Mouse (Mus musculus) lung, postnatal 10 days (tissue): ENCODE measurements around the gene Gdpd3.
"Not testable (repeated sequence)": the region's sequence is repeated elsewhere in the genome, so short reads cannot be mapped to it uniquely, and the experiment has no call there.

ENCODE experiments used
- DNase-seq: peaks from one replicate; pipeline ENCODE4 v3.0.0; 2021

Gene Gdpd3

GRCm38 (mm10) chr7:126761529-126762067, 4.5 kb upstream of the Gdpd3 start:
- no peak for DNase-seq

GRCm38 (mm10) chr7:126762471-126763008, 3.6 kb upstream of the Gdpd3 start:
- no peak for DNase-seq

GRCm38 (mm10) chr7:126765540-126765939, 594 bp upstream of the Gdpd3 start:
- no peak for DNase-seq

DNA sequence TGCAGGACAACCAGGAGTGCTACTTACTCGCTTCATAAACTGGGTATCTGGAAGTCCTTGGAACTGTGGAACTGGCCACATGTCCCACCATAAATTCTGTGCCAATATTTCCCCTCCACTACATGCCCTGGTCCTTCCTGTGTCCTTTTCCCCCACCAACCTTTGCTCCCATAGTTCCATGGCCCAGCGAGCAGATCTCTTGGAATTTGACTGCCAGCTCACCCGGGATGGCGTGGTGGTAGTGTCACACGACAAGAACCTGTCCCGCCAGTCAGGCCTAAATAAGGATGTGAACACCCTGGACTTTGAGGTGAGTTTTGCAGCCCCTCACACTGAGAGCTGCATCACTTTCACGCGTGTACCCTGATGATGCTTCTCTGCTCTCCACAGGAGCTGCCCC, 867 bp downstream of the Gdpd3 start:
- no peak for DNase-seq

- no peak for DNase-seq
These were observed 4.7 kb downstream of the Gdpd3 start for GRCm38 (mm10) chr7:126770784-126771183.

DNA sequence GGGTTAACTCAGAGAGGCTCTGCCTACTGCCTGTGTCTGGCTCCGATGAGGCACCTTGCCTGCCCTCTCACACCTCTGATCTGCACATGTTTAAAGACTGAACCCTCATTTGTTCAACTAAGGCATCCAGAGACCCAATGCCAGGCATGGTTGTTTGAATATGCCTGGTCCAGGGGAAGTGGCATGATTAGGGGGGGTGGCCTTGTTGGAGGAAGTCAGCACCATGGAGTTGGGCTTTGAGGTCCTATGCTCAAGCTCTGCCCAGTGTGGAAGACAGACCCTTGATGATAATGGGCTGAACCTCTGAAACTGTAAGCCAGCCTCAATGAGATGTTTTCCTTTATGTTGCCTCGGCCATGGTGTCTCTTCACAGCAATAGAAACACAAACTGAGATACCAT, 7.2 kb downstream of the Gdpd3 start:
- no peak for DNase-seq

DNA sequence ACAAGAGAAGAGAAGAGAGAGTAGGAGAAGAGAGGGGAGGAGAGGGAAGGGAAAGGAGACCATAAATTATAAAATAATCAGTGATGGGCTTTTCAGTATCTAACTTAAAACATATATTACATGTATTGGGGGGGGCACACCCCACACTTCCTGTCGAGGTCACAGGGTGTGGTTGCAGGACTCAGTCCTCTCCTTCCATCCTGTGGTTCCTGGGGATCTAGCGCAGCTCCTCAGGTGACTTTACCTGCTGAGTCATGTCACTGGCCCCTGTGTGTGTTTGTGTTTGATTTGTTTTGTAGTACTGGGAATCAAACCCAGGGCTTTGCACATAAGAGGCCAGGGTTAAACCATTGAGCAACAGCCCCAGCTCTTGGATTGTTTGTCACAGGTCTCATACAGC, 8.3 kb downstream of the Gdpd3 start:
- no peak for DNase-seq

- DNase-seq = no peak
These were observed 9.2 kb downstream of the Gdpd3 start for GRCm38 (mm10) chr7:126775185-126775977.

- no peak for DNase-seq
These were observed 9.8 kb downstream of the Gdpd3 start for GRCm38 (mm10) chr7:126775978-126776234.

- peak; percentile 97 for DNase-seq
These were observed 10.5 kb downstream of the Gdpd3 start, which contains the start of gene Ypel3 for GRCm38 (mm10) chr7:126776598-126777057. Gene Ypel3, plus strand, starts transcription at chr7:126776955.

GRCm38 (mm10) chr7:126777476-126777875, 11.3 kb downstream of the Gdpd3 start:
- no peak for DNase-seq

DNA sequence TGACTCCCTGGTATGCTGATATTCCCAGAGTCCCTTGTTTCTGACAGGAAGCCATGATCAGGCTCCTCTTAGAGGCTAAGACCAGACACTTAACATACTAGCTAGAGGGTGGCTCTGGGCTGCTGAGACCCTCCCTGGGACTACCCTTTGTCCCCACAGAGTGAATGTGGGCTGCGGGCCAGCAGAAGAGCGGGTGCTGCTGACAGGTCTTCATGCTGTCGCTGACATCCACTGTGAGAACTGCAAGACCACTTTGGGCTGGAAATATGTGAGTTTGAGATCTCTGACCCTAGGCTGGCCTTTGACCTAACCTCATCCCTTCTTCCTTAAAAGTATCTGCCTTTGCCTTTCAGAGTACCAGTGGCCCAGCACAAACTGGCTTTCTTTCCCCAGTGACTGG, 12.0 kb downstream of the Gdpd3 start:
- DNase-seq = no peak

GRCm38 (mm10) chr7:126779101-126779500, 13.0 kb downstream of the Gdpd3 start:
- not testable (repeated sequence) for DNase-seq

- DNase-seq = peak; percentile 93
These were observed 14.1 kb downstream of the Gdpd3 start for GRCm38 (mm10) chr7:126779983-126780970.

- peak; percentile 64 for DNase-seq
These were observed 15.0 kb downstream of the Gdpd3 start, which contains the start of gene Tbx6 for GRCm38 (mm10) chr7:126780971-126781635. Gene Tbx6, plus strand, starts transcription at chr7:126781483.

DNA sequence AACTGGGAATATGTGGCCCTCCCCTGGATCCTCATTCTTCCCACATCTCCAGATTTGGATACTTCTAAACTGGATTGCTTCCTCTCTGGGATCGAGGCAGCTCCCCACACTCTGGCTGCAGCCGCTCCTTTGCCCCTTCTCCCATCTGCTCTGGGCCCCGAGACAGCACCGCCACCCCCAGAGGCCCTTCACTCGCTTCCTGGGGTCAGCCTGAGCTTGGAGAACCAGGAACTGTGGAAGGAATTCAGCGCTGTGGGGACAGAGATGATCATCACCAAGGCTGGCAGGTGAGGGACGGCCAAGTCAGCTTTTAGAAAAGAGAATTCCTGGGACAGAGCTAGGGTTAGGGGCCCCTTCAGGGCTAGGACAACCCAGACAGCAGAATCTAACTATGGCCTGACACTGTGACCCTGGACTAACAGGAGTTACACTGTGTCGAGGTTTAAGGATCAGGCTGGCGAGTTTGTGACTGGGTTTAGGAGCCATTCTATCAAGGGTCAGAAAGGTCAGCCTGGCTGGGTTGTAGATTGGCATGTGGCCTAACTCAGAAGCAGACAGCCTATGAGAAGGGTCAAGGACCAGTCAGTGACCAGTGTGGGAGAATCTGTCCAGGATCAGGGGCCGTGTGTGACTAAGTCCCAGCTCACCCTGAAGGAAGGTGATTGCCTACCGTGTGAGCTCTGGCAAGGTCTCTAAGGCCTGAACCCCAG, 15.7 kb downstream of the Gdpd3 start:
- DNase-seq = no peak

- DNase-seq = no peak
These were observed 16.6 kb downstream of the Gdpd3 start for GRCm38 (mm10) chr7:126782693-126783092.

DNA sequence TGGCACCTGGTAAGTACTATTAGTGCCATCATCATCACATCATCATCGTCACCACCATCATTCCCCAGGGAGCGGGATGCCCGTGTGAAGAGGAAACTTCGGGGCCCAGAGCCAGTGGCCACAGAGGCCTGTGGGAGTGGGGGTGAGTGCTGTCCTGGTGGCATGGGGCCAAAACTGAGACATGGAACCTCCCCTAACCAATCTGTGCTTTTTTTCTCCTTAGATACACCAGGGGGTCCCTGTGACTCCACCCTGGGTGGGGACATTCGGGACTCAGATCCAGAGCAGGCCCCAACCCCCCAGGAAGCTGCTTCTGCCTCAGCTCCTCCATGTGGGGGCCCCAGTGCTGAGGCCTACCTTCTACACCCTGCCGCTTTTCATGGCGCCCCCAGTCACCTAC, 18.3 kb downstream of the Gdpd3 start:
- DNase-seq = no peak

DNA sequence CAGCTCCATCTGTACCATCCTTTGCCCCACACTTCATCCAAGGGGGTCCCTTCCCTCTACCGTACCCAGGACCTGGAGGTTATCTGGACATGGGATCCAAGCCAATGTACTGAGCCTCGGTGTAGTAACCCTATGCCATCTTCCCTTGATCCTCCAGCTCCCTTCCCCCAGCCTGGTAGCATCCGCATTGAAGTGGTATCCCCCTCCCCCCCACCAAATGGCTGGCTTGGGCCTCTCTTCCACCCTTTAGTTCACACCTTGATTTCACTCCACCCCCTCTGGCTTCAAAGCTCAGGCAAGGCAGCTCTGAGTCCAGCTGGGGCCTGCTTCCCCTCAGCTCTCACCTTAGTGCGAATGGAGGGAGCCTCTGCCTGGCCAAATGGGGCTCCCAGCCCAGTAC, 18.9 kb downstream of the Gdpd3 start:
- no peak for DNase-seq

DNA sequence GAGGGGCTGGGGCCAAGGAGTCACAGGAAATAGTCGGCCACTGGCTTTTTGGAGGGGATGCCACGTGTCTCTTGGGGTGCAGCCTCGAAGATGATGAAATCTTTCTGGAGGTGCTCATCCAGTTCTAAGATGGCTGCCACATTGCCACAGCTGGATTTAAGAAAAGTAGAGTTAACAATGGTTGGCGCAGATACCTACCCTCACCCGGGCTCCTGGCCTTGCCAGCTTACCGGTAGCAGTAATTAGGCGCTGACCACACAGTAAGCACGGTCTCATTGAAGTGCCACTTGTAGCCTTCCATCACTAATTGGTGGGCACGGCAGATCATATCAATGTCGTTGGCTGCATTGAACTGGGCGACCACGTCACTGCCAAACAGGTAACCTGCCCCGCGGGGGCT, 20.0 kb downstream of the Gdpd3 start:
- DNase-seq = no peak

GRCm38 (mm10) chr7:126789141-126789540, 23.0 kb downstream of the Gdpd3 start:
- DNase-seq = no peak
